Mouse (Mus musculus): ENCODE data around the gene Csnk1g2.

DNA sequence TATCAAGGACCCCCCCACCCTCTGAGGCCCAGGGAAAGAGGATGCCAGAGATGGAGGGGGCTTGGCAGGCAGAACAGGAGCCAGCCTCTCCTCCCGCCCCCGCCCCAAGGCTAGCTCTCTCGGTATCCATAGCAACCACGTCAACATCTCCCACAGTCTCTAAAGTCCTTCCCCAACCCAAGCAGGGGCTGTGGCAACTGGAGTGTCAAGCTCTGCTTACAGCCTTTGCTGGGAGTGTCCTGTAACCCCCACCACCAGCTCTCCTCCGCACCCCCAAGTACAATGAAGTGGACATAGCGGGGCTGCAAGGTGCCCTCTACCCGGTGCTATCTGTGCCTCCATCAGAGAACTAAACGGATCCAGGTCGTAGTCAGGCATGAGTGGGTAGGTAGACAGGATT is 48.7 kb upstream of the Csnk1g2 start:
- TF ChIP-seq CTCF (IDR thresholded peaks at IDR 0.05; ENCODE audit: insufficient read depth, low read length) (no peak), POLR2A (IDR thresholded peaks at IDR 0.05; ENCODE audit: borderline replicate concordance, extremely low read depth, low read depth, low read length) (no peak)

Measured in lung, adult 2 months (tissue).